Mouse (Mus musculus): Measurements from ENCODE around the gene Cort. TPM values are rescaled to one million over a fixed set of nuclear protein-coding genes. Genes with fewer than 3 reads are reported as not detected.

The Cort gene
- polyA plus RNA-seq, 1 experiment, result 0.91 TPM

GRCm38 (mm10) chr4:149080111-149080510 is 46.5 kb downstream of the Cort start:
- H3K9ac ChIP-seq (ENCODE audit: low read depth, poor library complexity, severe bottlenecking), result no peak overlapping the region
- no peaks in the 10 kb centered on the region for H3K9me3 ChIP-seq (replicated peaks; ENCODE audit: control insufficient read depth, insufficient read depth, low read length, poor library complexity, severe bottlenecking)
- no peaks in the 10 kb centered on the region for H3K36me3 ChIP-seq (ENCODE audit: control insufficient read depth, insufficient read depth, low read length, poor library complexity, severe bottlenecking)
- no peak overlapping the region for H3K4me3 ChIP-seq (ENCODE audit: low read depth, low read length)
- no peaks in the 10 kb centered on the region for H3K27me3 ChIP-seq (ENCODE audit: control insufficient read depth, insufficient read depth, low read length, poor library complexity, severe bottlenecking)
- peaks cover 2% of the 10 kb centered on the region for H3K4me1 ChIP-seq (ENCODE audit: control insufficient read depth, insufficient read depth, low read length)
- no peak overlapping the region for H3K27ac ChIP-seq (ENCODE audit: insufficient read depth, low read length)
- no peak for TF ChIP-seq CTCF (IDR thresholded peaks at IDR 0.05; ENCODE audit: low read depth, low read length)
- no peak for TF ChIP-seq EP300 (IDR thresholded peaks at IDR 0.05; ENCODE audit: insufficient read depth, low read depth, low read length)
- TF ChIP-seq POLR2A (IDR thresholded peaks at IDR 0.05; ENCODE audit: insufficient read depth, low read length), result no peak

- Histone ChIP-seq H3K36me3 (ENCODE audit: control insufficient read depth, insufficient read depth, low read length, poor library complexity, severe bottlenecking) (no peaks in the 10 kb centered on the region), H3K9ac (ENCODE audit: low read depth, poor library complexity, severe bottlenecking) (no peak overlapping the region), H3K9me3 (replicated peaks; ENCODE audit: control insufficient read depth, insufficient read depth, low read length, poor library complexity, severe bottlenecking) (no peaks in the 10 kb centered on the region), H3K27ac (ENCODE audit: insufficient read depth, low read length) (no peak overlapping the region), H3K27me3 (ENCODE audit: control insufficient read depth, insufficient read depth, low read length, poor library complexity, severe bottlenecking) (no peaks in the 10 kb centered on the region), H3K4me1 (ENCODE audit: control insufficient read depth, insufficient read depth, low read length) (peaks cover 2% of the 10 kb centered on the region), H3K4me3 (ENCODE audit: low read depth, low read length) (no peak overlapping the region)
- TF ChIP-seq POLR2A (IDR thresholded peaks at IDR 0.05; ENCODE audit: insufficient read depth, low read length) (no peak), CTCF (IDR thresholded peaks at IDR 0.05; ENCODE audit: low read depth, low read length) (no peak), EP300 (IDR thresholded peaks at IDR 0.05; ENCODE audit: insufficient read depth, low read depth, low read length) (no peak)
Observed at GRCm38 (mm10) chr4:149079629-149080028, 46.9 kb downstream of the Cort start.

- H3K4me3 ChIP-seq (ENCODE audit: low read depth, low read length), result no peak overlapping the region
- no peak for TF ChIP-seq POLR2A (IDR thresholded peaks at IDR 0.05; ENCODE audit: insufficient read depth, low read length)
- TF ChIP-seq CTCF (IDR thresholded peaks at IDR 0.05; ENCODE audit: low read depth, low read length), result no peak
- TF ChIP-seq EP300 (IDR thresholded peaks at IDR 0.05; ENCODE audit: insufficient read depth, low read depth, low read length), result no peak
- no peaks in the 10 kb centered on the region for H3K27me3 ChIP-seq (ENCODE audit: control insufficient read depth, insufficient read depth, low read length, poor library complexity, severe bottlenecking)
- no peak overlapping the region for H3K9ac ChIP-seq (ENCODE audit: low read depth, poor library complexity, severe bottlenecking)
- H3K9me3 ChIP-seq (replicated peaks; ENCODE audit: control insufficient read depth, insufficient read depth, low read length, poor library complexity, severe bottlenecking), result no peaks in the 10 kb centered on the region
- H3K36me3 ChIP-seq (ENCODE audit: control insufficient read depth, insufficient read depth, low read length, poor library complexity, severe bottlenecking), result no peaks in the 10 kb centered on the region
- no peak overlapping the region for H3K27ac ChIP-seq (ENCODE audit: insufficient read depth, low read length)
- H3K4me1 ChIP-seq (ENCODE audit: control insufficient read depth, insufficient read depth, low read length), result peaks cover 5% of the 10 kb centered on the region
Observed at GRCm38 (mm10) chr4:149078261-149078660, 48.3 kb downstream of the Cort start.

GRCm38 (mm10) chr4:149075871-149076575 is 50.5 kb downstream of the Cort start:
- Histone ChIP-seq H3K27ac (ENCODE audit: insufficient read depth, low read length) (no peak overlapping the region), H3K4me3 (ENCODE audit: low read depth, low read length) (no peak overlapping the region), H3K9ac (ENCODE audit: low read depth, poor library complexity, severe bottlenecking) (no peak overlapping the region), H3K4me1 (ENCODE audit: control insufficient read depth, insufficient read depth, low read length) (peaks cover 5% of the 10 kb centered on the region), H3K36me3 (ENCODE audit: control insufficient read depth, insufficient read depth, low read length, poor library complexity, severe bottlenecking) (no peaks in the 10 kb centered on the region), H3K27me3 (ENCODE audit: control insufficient read depth, insufficient read depth, low read length, poor library complexity, severe bottlenecking) (no peaks in the 10 kb centered on the region), H3K9me3 (replicated peaks; ENCODE audit: control insufficient read depth, insufficient read depth, low read length, poor library complexity, severe bottlenecking) (no peaks in the 10 kb centered on the region)
- TF ChIP-seq POLR2A (IDR thresholded peaks at IDR 0.05; ENCODE audit: insufficient read depth, low read length) (no peak), CTCF (IDR thresholded peaks at IDR 0.05; ENCODE audit: low read depth, low read length) (peak; percentile 50)

DNA sequence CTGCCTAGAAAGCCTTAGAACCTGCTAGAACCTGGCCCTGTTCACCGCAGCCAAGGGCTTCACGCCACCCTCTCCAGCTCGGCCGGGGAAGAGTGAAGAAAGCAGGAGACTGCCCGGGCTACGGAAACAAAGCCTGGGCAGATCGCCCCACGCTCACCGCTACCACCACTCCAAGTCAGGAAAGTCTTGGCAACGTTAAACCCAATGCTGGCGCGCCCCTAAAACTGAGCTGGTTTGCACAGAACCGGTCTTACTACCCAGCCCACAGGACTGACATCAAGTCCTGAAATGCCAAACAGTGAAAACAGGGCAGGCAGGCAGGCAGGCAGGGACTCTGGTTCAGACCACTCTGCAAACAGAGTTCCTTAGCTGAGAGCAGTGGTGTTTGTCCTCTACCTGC is 51.5 kb downstream of the Cort start:
- no peak overlapping the region for H3K27ac ChIP-seq (ENCODE audit: insufficient read depth, low read length)

More for the DNA sequence above, 51.5 kb downstream of the Cort start:
- Histone ChIP-seq H3K4me1 (ENCODE audit: control insufficient read depth, insufficient read depth, low read length) (peaks cover 6% of the 10 kb centered on the region), H3K36me3 (ENCODE audit: control insufficient read depth, insufficient read depth, low read length, poor library complexity, severe bottlenecking) (no peaks in the 10 kb centered on the region), H3K9ac (ENCODE audit: low read depth, poor library complexity, severe bottlenecking) (no peak overlapping the region), H3K27me3 (ENCODE audit: control insufficient read depth, insufficient read depth, low read length, poor library complexity, severe bottlenecking) (no peaks in the 10 kb centered on the region), H3K4me3 (ENCODE audit: low read depth, low read length) (no peak overlapping the region), H3K9me3 (replicated peaks; ENCODE audit: control insufficient read depth, insufficient read depth, low read length, poor library complexity, severe bottlenecking) (no peaks in the 10 kb centered on the region)
- TF ChIP-seq CTCF (IDR thresholded peaks at IDR 0.05; ENCODE audit: low read depth, low read length), result no peak
- TF ChIP-seq POLR2A (IDR thresholded peaks at IDR 0.05; ENCODE audit: insufficient read depth, low read length), result no peak
- TF ChIP-seq EP300 (IDR thresholded peaks at IDR 0.05; ENCODE audit: insufficient read depth, low read depth, low read length), result no peak

Other genes starting within 250 kb of the Cort start
- 31.2 and 32.4 TPM in 2 replicates for gene Pex14, start 26.9 kb downstream of the Cort start, polyA plus RNA-seq (2011; ENCODE audit: insufficient read depth, insufficient read length, low read depth, missing spikeins)
- gene Dffa, start 22.6 kb downstream of the Cort start, polyA plus RNA-seq (2011; ENCODE audit: insufficient read depth, insufficient read length, low read depth, missing spikeins), result 15.5 and 15.8 TPM in 2 replicates
- 26.5 and 35.7 TPM in 2 replicates for gene Cenps, start 10.9 kb upstream of the Cort start, polyA plus RNA-seq (2011; ENCODE audit: insufficient read depth, insufficient read length, low read depth, missing spikeins)
- 109 and 112 TPM in 2 replicates for gene Pgd, start 40.0 kb upstream of the Cort start, polyA plus RNA-seq (2011; ENCODE audit: insufficient read depth, insufficient read length, low read depth, missing spikeins)
- 40.0 and 54.7 TPM in 2 replicates for gene Kif1b, start 180.9 kb upstream of the Cort start, polyA plus RNA-seq (2011; ENCODE audit: insufficient read depth, insufficient read length, low read depth, missing spikeins)

All from ES-Bruce4 (cell line).